Mouse (Mus musculus) hematopoietic multipotent progenitor cell, adult 10-12 weeks (in vitro differentiated cells): ENCODE data around the gene Olfr272. TPM values are rescaled to one million over a fixed set of nuclear protein-coding genes. Genes with fewer than 3 reads are reported as not detected.

Source experiments
- polyA plus RNA-seq: library from polyadenylated mRNA; stranded (reverse); fragments of >175 nt; gene quantifications from 2 replicates; pipeline ENCODE4 v1.2.3, GENCODE M21; 2012; ENCODE audit warnings: low replicate concordance

Olfr272 gene
- polyA plus RNA-seq: not detected in 2 replicates

DNA sequence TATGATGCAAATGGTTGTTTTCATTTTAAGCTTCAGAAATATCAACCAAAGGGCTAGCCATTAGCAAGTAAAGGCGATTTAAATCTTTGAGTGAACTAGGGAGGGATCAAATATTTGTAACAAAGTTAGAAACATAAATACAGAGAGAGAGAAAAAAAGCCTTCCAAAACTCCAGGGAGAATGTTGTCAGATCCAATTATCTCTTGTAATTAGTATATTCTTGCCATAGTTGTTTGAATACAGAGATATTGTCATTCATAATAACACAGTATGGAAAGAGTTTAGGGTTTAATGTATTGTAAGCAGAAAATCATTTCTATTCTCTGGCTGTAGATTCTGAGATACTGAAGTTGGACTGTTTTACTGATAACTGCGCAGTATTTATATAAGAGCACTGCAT lies at the start of gene Olfr272:
Gene Olfr272 (minus strand): TSS at position 101 of the 400 bp plus-strand sequence.

DNA sequence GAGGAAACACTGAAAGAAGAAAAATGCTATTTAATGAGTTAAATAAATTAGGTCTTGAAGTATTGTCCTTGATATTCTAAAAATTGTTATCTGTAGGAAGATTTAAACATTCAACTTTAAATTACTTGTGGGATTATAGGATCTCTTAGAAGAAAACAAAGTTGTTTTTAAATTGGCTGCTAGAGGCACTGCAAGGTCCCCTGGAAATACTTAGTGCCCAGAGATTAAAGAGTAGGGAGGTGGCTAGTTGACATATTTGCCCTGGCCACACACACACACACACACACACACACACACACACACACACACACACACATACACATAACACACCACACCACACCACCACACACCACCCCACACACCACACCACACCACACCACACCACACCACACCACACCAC lies 45.3 kb upstream of the Olfr272 start, which contains the start of gene Olfr270:
Gene Olfr270 (plus strand): TSS at position 301 of the 400 bp plus-strand sequence.

Other genes starting within 250 kb of the Olfr272 start
- gene Olfr275, start 104.6 kb downstream of the Olfr272 start, polyA plus RNA-seq: not detected in 2 replicates
- gene Olfr273, start 59.9 kb downstream of the Olfr272 start, polyA plus RNA-seq: not detected in 2 replicates
- gene Olfr270, start 45.4 kb upstream of the Olfr272 start, polyA plus RNA-seq: not detected in 2 replicates
- not detected in 2 replicates for gene Nipsnap3a, start 70.1 kb upstream of the Olfr272 start, polyA plus RNA-seq
- gene Nipsnap3b, start 92.7 kb upstream of the Olfr272 start, polyA plus RNA-seq: 41.0 and 49.2 TPM in 2 replicates
- gene Abca1, start 240.7 kb upstream of the Olfr272 start, polyA plus RNA-seq: 3.9 and 8.3 TPM in 2 replicates